Mouse (Mus musculus) embryonic facial prominence, embryonic 11.5 days (tissue): ENCODE data around the gene Msi2. TPM values are rescaled to one million over a fixed set of nuclear protein-coding genes. Genes with fewer than 3 reads are reported as not detected.

Experiments used
- ATAC-seq: fragments of 200-750 bp; cut with Nextera tagmentation; replicated peaks from 2 replicates; pipeline ENCODE4 v1.8.0; 2017; ENCODE audit warnings: low read depth; ENCODE audit not compliant: insufficient number of reproducible peaks, low FRiP score, low TSS enrichment
- DNase-seq: peaks from one replicate; pipeline ENCODE4 v3.0.0-alpha.2; 2015; ENCODE audit warnings: low spot score
- H3K27ac ChIP-seq: fragments of 300-500 bp; sonication (generic); replicated peaks from 2 replicates; pipeline ENCODE4 v1.5.1; 2014; ENCODE audit warnings: mild to moderate bottlenecking, low read depth, low read length, control low read depth
- H3K27me3 ChIP-seq: fragments of 300-500 bp; sonication (generic); 2 replicates; pipeline ENCODE4 v1.6.1; 2014; ENCODE audit warnings: mild to moderate bottlenecking, low read length, moderate library complexity, mixed read lengths; ENCODE audit not compliant: control insufficient read depth, insufficient read depth
- H3K36me3 ChIP-seq: fragments of 300-500 bp; sonication (generic); replicated peaks from 2 replicates; pipeline ENCODE4 v1.6.1; 2014; ENCODE audit warnings: low read depth, mild to moderate bottlenecking, low read length, moderate library complexity, mixed read lengths; ENCODE audit not compliant: control insufficient read depth, insufficient read depth
- H3K4me1 ChIP-seq: fragments of 300-500 bp; sonication (generic); 2 replicates; pipeline ENCODE4 v1.6.1; 2014; ENCODE audit warnings: low read length, mixed read lengths; ENCODE audit not compliant: control insufficient read depth, insufficient read depth
- H3K4me2 ChIP-seq: fragments of 300-500 bp; sonication (generic); 2 replicates; pipeline ENCODE4 v1.6.1; 2014; ENCODE audit warnings: low read depth, mild to moderate bottlenecking, control low read depth, low read length, moderate library complexity
- H3K4me3 ChIP-seq: fragments of 300-500 bp; sonication (generic); 2 replicates; pipeline ENCODE4 v1.5.1; 2014; ENCODE audit warnings: low read depth, low read length, control low read depth
- H3K9ac ChIP-seq: fragments of 300-500 bp; sonication (generic); replicated peaks from 2 replicates; pipeline ENCODE4 v1.6.1; 2014; ENCODE audit warnings: mild to moderate bottlenecking, control low read depth, low read length
- H3K9me3 ChIP-seq: fragments of 300-500 bp; sonication (generic); replicated peaks from 2 replicates; pipeline ENCODE4 v1.6.1; 2016; ENCODE audit warnings: mild to moderate bottlenecking, low read length, inconsistent platforms, mixed read lengths; ENCODE audit not compliant: control insufficient read depth
- WGBS: fragments of 180-500 bp; shearing (Covaris S2); extraction: QIAGEN DNeasy Blood & Tissue Kit; methylation state at CpG from one replicate; pipeline ENCODE4 v1.1.7; 2014; 5-methylcytosine and 5-hydroxymethylcytosine counted together
- polyA plus RNA-seq: library from polyadenylated mRNA; unstranded; fragments of >200 nt; fragmentation: Nextera tagmentation; extraction: Ambion mirVana; gene quantifications from 2 replicates; pipeline ENCODE4 v1.2.1, GENCODE M21; 2014

Msi2 gene
- polyA plus RNA-seq, 1 experiment from 2014 or later: 13.4 TPM

- Histone ChIP-seq H3K36me3 (no peaks in the 10 kb centered on the region), H3K4me2 (no peak overlapping the region), H3K9me3 (no peaks in the 10 kb centered on the region), H3K9ac (no peak overlapping the region), H3K27me3 (no peaks in the 10 kb centered on the region), H3K4me3 (no peak overlapping the region), H3K27ac (no peak overlapping the region), H3K4me1 (no peaks in the 10 kb centered on the region)
- WGBS: 91% methylated on average over 4 of the region's 4 CpGs
- DNase-seq: no peak
- ATAC-seq: no peak
Observed at GRCm38 (mm10) chr11:88367501-88367900, 350.8 kb downstream of the Msi2 start.

DNA sequence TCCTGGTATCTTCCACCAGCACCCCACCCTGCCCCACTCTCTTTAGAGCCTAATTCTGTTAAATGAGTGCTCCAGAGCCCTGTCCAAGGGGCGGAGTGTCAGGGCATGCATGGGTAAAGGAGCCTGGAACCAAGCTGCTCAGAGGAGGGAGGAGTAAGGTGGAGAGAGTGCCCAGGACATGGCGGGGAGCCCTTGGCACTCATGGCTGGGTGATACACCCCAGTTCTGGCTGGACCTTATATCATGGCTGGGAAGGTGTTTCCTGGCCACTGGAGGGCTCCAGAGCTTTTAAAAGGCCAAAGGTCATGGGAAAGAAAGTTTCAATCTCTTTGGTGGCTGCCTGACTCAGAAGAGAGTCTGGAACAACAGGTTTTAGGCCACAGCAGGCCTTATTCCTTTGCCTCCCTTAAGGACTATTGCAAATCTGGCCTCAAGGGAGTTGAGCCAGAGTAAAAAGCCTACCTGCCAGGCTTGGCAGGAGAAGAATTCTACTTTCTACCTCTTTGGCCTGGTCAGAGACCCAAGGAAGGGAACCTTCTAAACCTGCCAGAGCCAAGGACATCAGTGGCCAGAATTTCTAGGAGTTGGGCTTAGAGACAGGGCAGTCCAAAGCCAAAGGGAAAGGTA, 352.3 kb downstream of the Msi2 start:
- ATAC-seq (no peak), DNase-seq (no peak)
- Histone ChIP-seq H3K9ac (no peak overlapping the region), H3K4me3 (no peak overlapping the region), H3K27ac (no peak overlapping the region), H3K4me1 (no peaks in the 10 kb centered on the region), H3K36me3 (no peaks in the 10 kb centered on the region), H3K27me3 (no peaks in the 10 kb centered on the region), H3K9me3 (no peaks in the 10 kb centered on the region), H3K4me2 (no peak overlapping the region)
- WGBS: 89% methylated on average over 2 of the region's 2 CpGs

GRCm38 (mm10) chr11:88364231-88364630, 354.1 kb downstream of the Msi2 start:
- ATAC-seq: no peak
- no peaks in the 10 kb centered on the region for H3K9me3 ChIP-seq
- no peaks in the 10 kb centered on the region for H3K27me3 ChIP-seq
- 89% methylated on average over 3 of the region's 3 CpGs for WGBS
- no peaks in the 10 kb centered on the region for H3K36me3 ChIP-seq
- no peak overlapping the region for H3K9ac ChIP-seq
- no peaks in the 10 kb centered on the region for H3K4me1 ChIP-seq
- H3K27ac ChIP-seq: no peak overlapping the region
- no peak overlapping the region for H3K4me2 ChIP-seq
- H3K4me3 ChIP-seq: no peak overlapping the region
- DNase-seq: no peak

DNA sequence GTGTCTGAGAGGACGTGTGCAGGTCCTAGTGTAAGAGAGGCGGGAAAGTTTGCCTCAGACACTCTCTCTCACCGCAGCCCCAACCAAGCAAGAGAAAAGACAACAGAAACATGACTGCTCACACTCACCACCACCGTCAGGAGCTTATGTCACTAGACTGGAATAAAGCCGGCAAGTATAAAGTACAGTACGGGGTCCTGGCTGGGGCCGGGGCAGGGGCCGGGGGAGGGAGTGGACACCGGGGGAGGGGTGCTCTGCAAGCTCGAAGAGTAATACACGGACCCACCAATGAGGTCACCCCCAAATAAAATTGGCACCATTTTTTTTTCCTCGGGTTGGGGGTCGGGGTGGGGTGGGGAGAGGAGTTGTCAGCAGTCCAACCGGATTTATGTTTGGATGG, 354.8 kb downstream of the Msi2 start:
- DNase-seq: no peak
- no peak overlapping the region for H3K27ac ChIP-seq
- no peak overlapping the region for H3K4me3 ChIP-seq
- no peak overlapping the region for H3K9ac ChIP-seq
- H3K36me3 ChIP-seq: no peaks in the 10 kb centered on the region
- no peak for ATAC-seq
- no peak overlapping the region for H3K4me2 ChIP-seq
- H3K4me1 ChIP-seq: no peaks in the 10 kb centered on the region
- no peaks in the 10 kb centered on the region for H3K9me3 ChIP-seq
- H3K27me3 ChIP-seq: no peaks in the 10 kb centered on the region
- WGBS: 89% methylated on average over 14 of the region's 14 CpGs

- Histone ChIP-seq H3K27me3 (no peaks in the 10 kb centered on the region), H3K4me1 (no peaks in the 10 kb centered on the region), H3K27ac (no peak overlapping the region), H3K4me2 (no peak overlapping the region), H3K4me3 (no peak overlapping the region), H3K9me3 (no peaks in the 10 kb centered on the region), H3K36me3 (peaks cover 2% of the 10 kb centered on the region; the same call in 1 of the 2 replicates), H3K9ac (no peak overlapping the region)
- DNase-seq (no peak), ATAC-seq (no peak)
- 84% methylated on average over 7 of the region's 7 CpGs for WGBS
Observed at GRCm38 (mm10) chr11:88359736-88360135, 358.6 kb downstream of the Msi2 start.

DNA sequence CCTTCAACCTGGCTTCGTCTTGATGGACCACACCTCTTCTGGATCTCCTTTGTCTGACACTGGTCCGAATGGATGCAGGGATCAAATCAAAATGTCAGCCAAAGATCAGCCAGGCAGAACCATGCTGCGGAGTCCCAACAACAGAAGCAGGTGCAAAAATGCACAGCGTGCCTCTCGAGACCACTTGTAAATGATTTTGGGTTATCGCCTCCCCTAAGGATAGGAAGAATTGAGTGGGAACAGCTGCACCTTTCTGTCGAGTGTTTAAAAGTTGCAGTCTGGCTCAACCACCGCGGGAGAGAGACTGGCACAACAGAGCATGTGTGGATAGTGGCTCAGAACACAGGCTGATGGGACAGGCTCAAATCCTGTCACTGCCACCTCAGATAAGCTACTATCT, 361.0 kb downstream of the Msi2 start:
- H3K4me2 ChIP-seq: no peak overlapping the region
- H3K4me3 ChIP-seq: no peak overlapping the region
- H3K4me1 ChIP-seq: no peaks in the 10 kb centered on the region
- ATAC-seq (0 out of 2 replicates have a peak, but pooled peaks have one; percentile 30), DNase-seq (no peak)
- H3K27ac ChIP-seq: peak overlapping the region; percentile 20
- 59% methylated on average over 9 of the region's 9 CpGs for WGBS
- H3K27me3 ChIP-seq: no peaks in the 10 kb centered on the region
- no peaks in the 10 kb centered on the region for H3K9me3 ChIP-seq
- H3K9ac ChIP-seq: no peak overlapping the region
- H3K36me3 ChIP-seq: peaks cover 2% of the 10 kb centered on the region; the same call in 1 of the 2 replicates

DNA sequence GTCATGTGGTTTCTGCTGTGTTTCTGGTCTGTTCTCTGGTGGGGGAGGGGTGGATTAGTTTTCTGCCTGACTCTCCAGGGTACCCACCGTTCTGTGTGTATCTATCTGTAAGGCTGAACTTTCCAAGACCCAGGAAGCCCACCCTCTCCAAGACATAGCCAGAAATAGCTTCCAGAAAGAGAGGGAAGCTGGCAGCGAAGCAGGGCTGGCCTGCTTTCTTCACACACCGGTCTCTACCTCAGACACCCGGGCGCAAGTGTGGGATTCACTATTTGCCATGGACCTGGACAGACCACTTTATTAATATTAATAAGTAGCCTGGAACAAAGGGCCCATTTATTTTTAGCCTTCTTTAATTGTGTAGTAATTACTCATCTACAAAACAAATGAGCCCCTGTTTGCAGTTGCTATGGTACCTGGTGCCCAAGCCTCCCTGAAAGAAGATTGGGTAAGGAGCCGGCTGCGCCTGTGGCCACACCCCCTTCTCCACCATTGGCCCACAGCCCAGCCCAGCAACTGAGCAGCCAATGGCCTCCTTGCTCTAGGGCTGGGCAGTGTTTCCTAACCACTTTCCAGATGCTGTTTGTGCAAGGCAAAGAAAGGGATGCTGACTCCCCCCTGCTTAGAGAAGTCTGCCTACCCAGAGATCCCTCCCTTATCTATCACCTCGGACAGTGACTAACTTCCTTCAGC, 361.6 kb downstream of the Msi2 start:
- peaks cover 2% of the 10 kb centered on the region; the same call in 1 of the 2 replicates for H3K36me3 ChIP-seq
- no peak overlapping the region for H3K4me3 ChIP-seq
- 47% methylated on average over 8 of the region's 8 CpGs for WGBS
- no peak overlapping the region for H3K4me2 ChIP-seq
- no peak overlapping the region for H3K9ac ChIP-seq
- H3K9me3 ChIP-seq: no peaks in the 10 kb centered on the region
- no peaks in the 10 kb centered on the region for H3K27me3 ChIP-seq
- peak; percentile 82 for DNase-seq
- H3K4me1 ChIP-seq: no peaks in the 10 kb centered on the region
- H3K27ac ChIP-seq: peak overlapping the region; percentile 52
- peak; percentile 92 for ATAC-seq

- no peak for DNase-seq
Observed at GRCm38 (mm10) chr11:88356016-88356415, 362.3 kb downstream of the Msi2 start.

More at GRCm38 (mm10) chr11:88356016-88356415, 362.3 kb downstream of the Msi2 start:
- no peak overlapping the region for H3K27ac ChIP-seq
- H3K9me3 ChIP-seq: no peaks in the 10 kb centered on the region
- no peaks in the 10 kb centered on the region for H3K4me1 ChIP-seq
- H3K4me2 ChIP-seq: no peak overlapping the region
- WGBS: 87% methylated on average over 12 of the region's 12 CpGs
- H3K27me3 ChIP-seq: no peaks in the 10 kb centered on the region
- no peak overlapping the region for H3K4me3 ChIP-seq
- ATAC-seq: no peak
- H3K36me3 ChIP-seq: peaks cover 2% of the 10 kb centered on the region; the same call in 1 of the 2 replicates
- H3K9ac ChIP-seq: no peak overlapping the region
